Mouse (Mus musculus) G1E (cell line): Measurements from ENCODE around the gene Hoxa13. TPM values are rescaled to one million over a fixed set of nuclear protein-coding genes. Genes with fewer than 3 reads are reported as not detected.

Source experiments
- ATAC-seq: 2 replicates; pipeline ENCODE4 v1.8.0; 2016; ENCODE audit warnings: mild to moderate bottlenecking; ENCODE audit not compliant: insufficient number of reproducible peaks, poor library complexity, low FRiP score, severe bottlenecking; ENCODE audit errors: extremely low read depth
- DNase-seq: peaks from one replicate; pipeline ENCODE4 v3.0.0; 2012; ENCODE audit warnings: low spot score
- H3K27me3 ChIP-seq: 2 replicates; pipeline ENCODE4 v1.6.1; 2012; ENCODE audit warnings: mild to moderate bottlenecking, low read length, inconsistent platforms; ENCODE audit not compliant: insufficient read depth
- H3K36me3 ChIP-seq: replicated peaks from 2 replicates; pipeline ENCODE3; 2012; ENCODE audit warnings: mild to moderate bottlenecking, inconsistent platforms
- H3K4me1 ChIP-seq: 2 replicates; pipeline ENCODE4 v1.6.1; 2012; ENCODE audit warnings: low read depth, low read length, inconsistent platforms, mixed read lengths; ENCODE audit not compliant: insufficient read depth
- H3K4me3 ChIP-seq: 2 replicates; pipeline ENCODE4 v1.5.1; 2012; ENCODE audit warnings: low read depth, mild to moderate bottlenecking, inconsistent platforms, low read length, moderate library complexity, mixed read lengths
- H3K9me3 ChIP-seq: replicated peaks from 2 replicates; pipeline ENCODE4 v1.6.1; 2012; ENCODE audit warnings: inconsistent platforms
- CTCF ChIP-seq: IDR thresholded peaks from 2 replicates; pipeline ENCODE4 v1.5.1; 2012; ENCODE audit warnings: low read depth, low read length, inconsistent platforms, mixed read lengths
- GATA1 ChIP-seq: IDR thresholded peaks from 2 replicates; pipeline ENCODE4 v1.6.1; 2012; ENCODE audit warnings: borderline replicate concordance, low read length, inconsistent platforms, mixed read lengths
- GATA2 ChIP-seq: IDR thresholded peaks from 2 replicates; pipeline ENCODE4 v1.6.1; 2012; ENCODE audit warnings: low read depth, low read length, inconsistent platforms, borderline replicate concordance
- POLR2AphosphoS5 ChIP-seq: IDR thresholded peaks from 2 replicates; pipeline ENCODE4 v1.6.1; 2012; ENCODE audit warnings: low read depth, low read length, inconsistent platforms; ENCODE audit not compliant: insufficient replicate concordance
- TAL1 ChIP-seq: conservative IDR thresholded peaks from 2 replicates; pipeline ENCODE4 v1.6.1; 2012; ENCODE audit warnings: low read depth, low read length, inconsistent platforms, mixed read lengths
- polyA plus RNA-seq: library from polyadenylated mRNA; stranded (reverse); fragments of >175 nt; gene quantifications from 2 replicates; pipeline ENCODE4 v1.2.3, GENCODE M21; 2012
- total RNA-seq, 2 experiments: library from RNA; stranded (forward) in 1 of 2; stranded (reverse) in 1 of 2; fragments of 200-1000 nt in 1 of 2; fragments of >200 nt in 1 of 2; fragmentation: Nextera tagmentation in 1 of 2; gene quantifications; 2 replicates each; pipeline ENCODE4 v1.2.3; 2014 to 2017

Hoxa13 gene
- total and polyA plus RNA-seq, 3 experiments: not detected

DNA sequence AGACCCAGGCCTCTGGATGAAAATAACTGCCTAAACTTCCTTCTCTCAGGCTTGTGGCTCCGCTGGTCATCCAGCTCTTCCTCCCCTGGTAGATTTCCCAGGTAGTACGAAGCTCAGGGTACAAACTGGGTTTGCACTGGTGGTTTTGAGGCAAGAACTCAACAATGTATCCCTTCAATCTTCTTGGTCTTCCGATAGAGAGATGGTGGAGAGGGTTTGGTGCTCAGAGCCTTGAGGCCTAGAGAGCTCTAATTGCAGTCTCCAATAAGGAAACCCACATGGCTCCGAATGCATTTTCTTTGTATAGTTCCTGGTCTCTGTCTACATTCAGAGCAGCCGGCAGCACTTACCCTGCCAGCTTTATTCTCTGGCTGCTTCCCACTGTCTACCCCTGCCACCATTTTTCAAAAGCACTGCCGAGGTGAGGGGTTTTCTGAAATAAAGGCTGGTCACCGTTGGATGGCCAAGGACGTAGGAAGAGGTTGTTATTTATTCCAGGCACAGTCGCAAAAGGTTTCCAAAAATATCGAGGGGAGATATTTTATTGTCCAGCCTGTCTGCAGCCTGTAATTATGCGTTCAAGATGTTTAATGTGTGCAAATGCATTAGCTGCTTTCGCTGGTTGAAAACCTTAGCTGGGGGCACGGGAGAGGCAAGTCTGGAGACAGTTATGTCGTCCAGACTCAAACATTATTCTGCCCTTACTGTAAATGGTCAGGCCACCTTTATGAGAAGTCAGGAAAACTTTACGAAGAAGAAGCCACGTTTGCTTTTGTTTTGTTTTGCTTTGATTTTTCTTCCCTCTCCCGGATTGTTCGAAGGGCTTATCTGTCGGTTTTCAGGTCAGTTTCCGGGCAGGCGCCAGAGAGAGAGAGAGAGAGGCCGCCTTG lies 12.3 kb upstream of the Hoxa13 start:
- Histone ChIP-seq H3K4me3 (no peak overlapping the region), H3K4me1 (no peaks in the 10 kb centered on the region), H3K27me3 (peaks cover 10% of the 10 kb centered on the region), H3K9me3 (no peaks in the 10 kb centered on the region), H3K36me3 (no peaks in the 10 kb centered on the region)
- TF ChIP-seq GATA2 (no peak), TAL1 (no peak), CTCF (no peak), GATA1 (no peak), POLR2AphosphoS5 (no peak)
- no peak for DNase-seq
- ATAC-seq: no peak

DNA sequence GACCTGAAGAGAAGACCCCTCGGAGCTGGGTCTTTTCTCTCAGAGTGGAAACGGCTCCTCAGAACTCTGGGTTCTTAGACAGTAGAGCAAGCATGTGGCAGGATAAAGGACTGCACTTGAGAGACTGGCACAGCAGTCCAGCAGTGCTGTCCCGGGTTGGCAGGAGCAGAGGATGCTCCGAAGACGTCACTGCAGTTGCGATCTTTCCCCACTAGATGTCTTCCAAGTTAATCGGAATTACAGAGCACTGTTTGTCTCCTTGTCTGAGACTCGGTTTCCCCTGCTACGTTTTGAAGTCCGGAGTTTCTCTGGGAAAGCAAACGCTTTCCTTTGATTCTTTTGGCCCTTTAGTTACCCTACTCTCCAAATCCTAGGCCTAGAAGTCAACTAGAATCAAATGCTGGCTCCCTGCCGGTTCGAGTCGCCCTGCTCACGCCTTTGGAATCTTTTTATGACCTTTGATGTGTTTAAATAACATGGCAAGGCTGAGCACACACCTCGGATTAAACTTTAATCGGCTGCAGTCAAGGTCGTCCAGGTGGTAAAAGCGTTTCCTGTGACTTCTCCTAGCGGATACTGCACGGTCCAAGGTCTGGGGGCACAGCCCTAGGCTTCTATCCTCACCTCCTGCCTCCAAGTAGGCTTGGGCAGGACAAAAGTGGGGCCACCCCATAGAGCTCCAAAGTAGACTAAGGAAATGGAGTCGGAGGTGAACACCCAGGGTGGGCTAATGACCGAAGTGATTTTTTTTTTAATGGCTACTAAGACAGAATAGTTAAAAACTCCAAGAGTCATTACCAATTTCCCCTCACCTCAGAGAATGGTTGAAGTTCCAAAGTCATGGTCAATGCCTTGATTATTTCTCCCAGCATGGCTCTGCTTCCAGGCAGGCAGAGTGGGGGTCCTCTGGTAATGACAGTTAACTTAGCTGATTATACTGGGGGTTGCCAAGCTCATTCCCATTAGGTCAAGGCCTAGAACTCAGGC lies 10.1 kb upstream of the Hoxa13 start:
- H3K36me3 ChIP-seq: no peaks in the 10 kb centered on the region
- ATAC-seq (no peak), DNase-seq (no peak)
- no peaks in the 10 kb centered on the region for H3K9me3 ChIP-seq
- no peak for TF ChIP-seq GATA2
- peaks cover 17% of the 10 kb centered on the region for H3K27me3 ChIP-seq
- no peak overlapping the region for H3K4me3 ChIP-seq
- H3K4me1 ChIP-seq: no peaks in the 10 kb centered on the region

DNA sequence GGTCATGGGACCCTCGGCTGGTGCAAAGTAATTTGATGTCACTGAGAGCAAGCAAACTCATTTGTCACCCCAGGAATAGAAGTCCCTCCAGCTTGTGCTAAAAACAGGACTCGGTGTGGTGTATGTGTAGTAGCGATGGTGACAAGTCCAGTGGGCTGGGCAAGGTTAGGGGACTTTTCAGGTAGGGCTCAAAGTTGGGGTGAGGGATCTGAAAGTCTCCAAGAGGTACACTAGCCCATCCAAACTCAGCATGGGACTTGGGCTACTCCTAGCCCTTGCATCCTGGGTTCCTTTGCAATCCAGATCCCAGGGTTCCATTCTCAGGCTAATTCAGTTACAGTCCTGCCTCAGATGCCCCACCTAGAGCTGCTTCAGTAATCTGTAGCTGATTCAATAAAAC lies 8.1 kb upstream of the Hoxa13 start:
- Histone ChIP-seq H3K36me3 (no peaks in the 10 kb centered on the region), H3K9me3 (no peaks in the 10 kb centered on the region), H3K4me3 (no peak overlapping the region), H3K4me1 (no peaks in the 10 kb centered on the region), H3K27me3 (peaks cover 30% of the 10 kb centered on the region)
- no peak for DNase-seq
- TF ChIP-seq CTCF: no peak
- no peak for TF ChIP-seq GATA2
- no peak for TF ChIP-seq TAL1
- no peak for TF ChIP-seq GATA1
- no peak for ATAC-seq

DNA sequence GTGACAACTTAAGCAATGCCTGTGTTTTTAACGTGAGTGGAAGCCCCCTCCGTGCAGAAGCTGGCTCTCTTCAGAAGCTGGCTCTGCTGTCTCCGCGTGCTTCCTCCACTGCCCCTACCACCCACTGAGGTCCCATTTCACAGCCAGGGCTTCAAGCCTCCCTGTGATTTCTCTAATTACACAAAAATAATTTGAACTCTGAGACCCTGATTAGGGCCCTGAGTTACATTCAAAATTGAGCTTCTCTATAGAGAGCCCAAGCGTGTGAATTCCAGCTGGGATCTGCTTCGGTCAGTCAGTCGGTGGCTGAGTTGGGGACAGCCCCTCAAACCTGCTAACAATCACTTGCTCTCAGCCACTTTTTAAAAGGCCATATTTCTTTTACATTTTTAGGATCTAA lies 7.7 kb upstream of the Hoxa13 start:
- Histone ChIP-seq H3K9me3 (no peaks in the 10 kb centered on the region), H3K27me3 (peaks cover 30% of the 10 kb centered on the region), H3K4me1 (no peaks in the 10 kb centered on the region), H3K36me3 (no peaks in the 10 kb centered on the region), H3K4me3 (no peak overlapping the region)
- no peak for TF ChIP-seq GATA2
- TF ChIP-seq CTCF: no peak
- no peak for TF ChIP-seq TAL1
- TF ChIP-seq GATA1: no peak
- TF ChIP-seq POLR2AphosphoS5: no peak
- ATAC-seq: no peak
- DNase-seq: no peak

DNA sequence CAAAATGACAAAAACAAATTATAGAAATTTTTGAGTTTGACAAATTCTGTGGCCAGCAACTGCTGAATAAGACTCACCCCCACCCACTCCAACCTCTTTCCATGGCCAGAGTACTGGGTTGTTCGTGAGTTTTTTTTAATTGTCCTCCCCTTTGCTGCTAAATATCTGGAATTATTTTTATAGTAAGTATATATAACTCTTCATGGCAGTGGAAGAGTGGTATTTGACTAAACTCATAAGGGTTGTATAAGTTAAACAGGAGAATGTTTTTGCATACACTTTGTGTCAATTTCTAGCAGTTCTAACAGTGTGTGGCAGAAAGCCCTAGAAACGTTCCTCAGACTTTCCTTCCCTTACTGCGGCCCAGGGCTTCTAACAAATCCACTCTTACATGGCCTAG lies 7.0 kb upstream of the Hoxa13 start:
- Histone ChIP-seq H3K27me3 (peaks cover 35% of the 10 kb centered on the region), H3K36me3 (no peaks in the 10 kb centered on the region), H3K4me1 (no peaks in the 10 kb centered on the region), H3K9me3 (no peaks in the 10 kb centered on the region), H3K4me3 (no peak overlapping the region)
- ATAC-seq: no peak
- no peak for DNase-seq
- TF ChIP-seq POLR2AphosphoS5: no peak
- no peak for TF ChIP-seq GATA2
- no peak for TF ChIP-seq TAL1
- no peak for TF ChIP-seq GATA1
- TF ChIP-seq CTCF: no peak

DNA sequence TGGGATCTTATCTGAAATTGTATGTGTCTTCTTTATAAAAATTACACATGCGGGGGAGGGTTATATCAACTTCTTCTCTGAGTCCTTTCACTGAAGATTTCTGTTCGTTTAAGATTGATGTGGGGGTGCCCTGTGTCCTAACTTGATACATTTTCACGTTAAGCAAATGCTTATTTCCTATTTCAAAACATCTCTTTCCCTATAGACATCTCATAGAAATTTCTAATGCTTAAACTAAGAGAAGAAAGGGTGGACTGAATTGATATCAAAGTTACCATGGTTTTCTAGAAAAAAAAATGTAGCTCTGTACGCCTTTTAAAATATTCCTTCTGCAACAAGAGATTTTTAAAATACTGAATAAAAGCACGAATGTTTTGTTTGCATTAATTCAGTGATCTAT lies 6.5 kb upstream of the Hoxa13 start:
- ATAC-seq: no peak
- no peak overlapping the region for H3K4me3 ChIP-seq
- no peaks in the 10 kb centered on the region for H3K9me3 ChIP-seq
- H3K4me1 ChIP-seq: no peaks in the 10 kb centered on the region
- no peak for DNase-seq
- peaks cover 35% of the 10 kb centered on the region for H3K27me3 ChIP-seq
- no peaks in the 10 kb centered on the region for H3K36me3 ChIP-seq
- TF ChIP-seq TAL1 (no peak), POLR2AphosphoS5 (no peak), CTCF (no peak), GATA1 (no peak), GATA2 (no peak)
